Mouse (Mus musculus): ENCODE measurements around the gene Ets1.

The Ets1 gene

GRCm38 (mm10) chr9:32616516-32617429, 19.2 kb upstream of the Ets1 start:
- peak; percentile 76 for DNase-seq (ENCODE audit: low read depth)

GRCm38 (mm10) chr9:32617430-32617768, 18.6 kb upstream of the Ets1 start:
- DNase-seq (ENCODE audit: low read depth): no peak

GRCm38 (mm10) chr9:32618544-32619120, 17.4 kb upstream of the Ets1 start:
- peak; percentile 35 for DNase-seq (ENCODE audit: low read depth)

- DNase-seq (ENCODE audit: low read depth): peak; percentile 29
Observed at GRCm38 (mm10) chr9:32619661-32620060, 16.4 kb upstream of the Ets1 start.

GRCm38 (mm10) chr9:32620446-32620845, 15.6 kb upstream of the Ets1 start:
- peak; percentile 83 for DNase-seq (ENCODE audit: low read depth)

GRCm38 (mm10) chr9:32629385-32629981, 6.5 kb upstream of the Ets1 start:
- DNase-seq (ENCODE audit: low read depth): no peak

GRCm38 (mm10) chr9:32631341-32631740, 4.7 kb upstream of the Ets1 start:
- DNase-seq (ENCODE audit: low read depth): no peak

- DNase-seq (ENCODE audit: low read depth): no peak
Observed at GRCm38 (mm10) chr9:32632237-32632636, 3.8 kb upstream of the Ets1 start.

- DNase-seq (ENCODE audit: low read depth): no peak
Observed at GRCm38 (mm10) chr9:32644981-32645380, 9.0 kb downstream of the Ets1 start.

GRCm38 (mm10) chr9:32645475-32645874, 9.5 kb downstream of the Ets1 start:
- peak; percentile 47 for DNase-seq (ENCODE audit: low read depth)

GRCm38 (mm10) chr9:32646539-32647258, 10.7 kb downstream of the Ets1 start:
- no peak for DNase-seq (ENCODE audit: low read depth)

GRCm38 (mm10) chr9:32647506-32648250, 11.7 kb downstream of the Ets1 start:
- no peak for DNase-seq (ENCODE audit: low read depth)

GRCm38 (mm10) chr9:32648286-32648685, 12.3 kb downstream of the Ets1 start:
- DNase-seq (ENCODE audit: low read depth): no peak

- DNase-seq (ENCODE audit: low read depth): peak; percentile 50
Observed at GRCm38 (mm10) chr9:32650738-32651137, 14.7 kb downstream of the Ets1 start.

GRCm38 (mm10) chr9:32652112-32652511, 16.1 kb downstream of the Ets1 start:
- DNase-seq (ENCODE audit: low read depth): peak; percentile 88

GRCm38 (mm10) chr9:32654305-32654704, 18.3 kb downstream of the Ets1 start:
- peak; percentile 29 for DNase-seq (ENCODE audit: low read depth)

- no peak for DNase-seq (ENCODE audit: low read depth)
Observed at GRCm38 (mm10) chr9:32656351-32656844, 20.4 kb downstream of the Ets1 start.

GRCm38 (mm10) chr9:32657124-32657523, 21.1 kb downstream of the Ets1 start:
- DNase-seq (ENCODE audit: low read depth): no peak

GRCm38 (mm10) chr9:32660406-32660960, 24.5 kb downstream of the Ets1 start:
- DNase-seq (ENCODE audit: low read depth): peak; percentile 79

- no peak for DNase-seq (ENCODE audit: low read depth)
Observed at GRCm38 (mm10) chr9:32661071-32661470, 25.1 kb downstream of the Ets1 start.

- DNase-seq (ENCODE audit: low read depth): peak; percentile 90
Observed at GRCm38 (mm10) chr9:32661561-32661960, 25.5 kb downstream of the Ets1 start.
